Mouse (Mus musculus) CH12.LX (cell line): ENCODE results near the gene Gpr39.

Source experiments
- BHLHE40 ChIP-seq: IDR thresholded peaks from 2 replicates; pipeline ENCODE4 v1.6.1; 2011; ENCODE audit warnings: mild to moderate bottlenecking, low read depth, low read length, improper control_type of control experiment
- CTCF ChIP-seq, 2 experiments: IDR thresholded peaks in 1 of 2; conservative IDR thresholded peaks in 1 of 2; 2 replicates each; pipeline ENCODE4 v1.5.1; 2011 to 2012; ENCODE audit warnings: low read depth in 2 of 2, low read length in 2 of 2, improper control_type of control experiment in 1 of 2, inconsistent platforms in 1 of 2, mild to moderate bottlenecking in 1 of 2, moderate library complexity in 1 of 2
- E2F4 ChIP-seq: IDR thresholded peaks from 2 replicates; pipeline ENCODE4 v1.6.1; 2011; ENCODE audit warnings: low read depth, low read length, improper control_type of control experiment; ENCODE audit not compliant: insufficient replicate concordance
- IRF4 ChIP-seq: IDR thresholded peaks from 2 replicates; pipeline ENCODE4 v1.6.1; 2014; ENCODE audit warnings: low read depth, mild to moderate bottlenecking, inconsistent platforms, low read length, improper control_type of control experiment
- JUND ChIP-seq: conservative IDR thresholded peaks from 2 replicates; pipeline ENCODE4 v1.6.1; 2011; ENCODE audit warnings: low read depth, low read length, improper control_type of control experiment
- MXI1 ChIP-seq: IDR thresholded peaks from 2 replicates; pipeline ENCODE4 v1.6.1; 2011; ENCODE audit warnings: mild to moderate bottlenecking, low read depth, low read length, improper control_type of control experiment
- POLR2A ChIP-seq: IDR thresholded peaks from 2 replicates; pipeline ENCODE4 v1.6.1; 2011; ENCODE audit warnings: low read depth, mild to moderate bottlenecking, improper control_type of control experiment, low read length
- SIN3A ChIP-seq: IDR thresholded peaks from 2 replicates; pipeline ENCODE4 v1.6.1; 2012; ENCODE audit warnings: low read length, improper control_type of control experiment, inconsistent platforms
- SMC3 ChIP-seq: IDR thresholded peaks from 2 replicates; pipeline ENCODE4 v1.6.1; 2011; ENCODE audit warnings: low read depth, low read length, improper control_type of control experiment
- TCF12 ChIP-seq: IDR thresholded peaks from 2 replicates; pipeline ENCODE4 v1.6.1; 2014; ENCODE audit warnings: low read depth, mild to moderate bottlenecking, inconsistent platforms, low read length, improper control_type of control experiment
- USF1 ChIP-seq: IDR thresholded peaks from 2 replicates; pipeline ENCODE4 v1.6.1; 2014; ENCODE audit warnings: low read depth, mild to moderate bottlenecking, inconsistent platforms, low read length, improper control_type of control experiment
- ZC3H11A ChIP-seq: IDR thresholded peaks from 2 replicates; pipeline ENCODE4 v1.6.1; 2012; ENCODE audit warnings: low read depth, mild to moderate bottlenecking, inconsistent platforms, low read length, improper control_type of control experiment
- ZNF384 ChIP-seq: IDR thresholded peaks from 2 replicates; pipeline ENCODE4 v1.6.1; 2012; ENCODE audit warnings: low read depth, low read length, improper control_type of control experiment, inconsistent platforms

DNA sequence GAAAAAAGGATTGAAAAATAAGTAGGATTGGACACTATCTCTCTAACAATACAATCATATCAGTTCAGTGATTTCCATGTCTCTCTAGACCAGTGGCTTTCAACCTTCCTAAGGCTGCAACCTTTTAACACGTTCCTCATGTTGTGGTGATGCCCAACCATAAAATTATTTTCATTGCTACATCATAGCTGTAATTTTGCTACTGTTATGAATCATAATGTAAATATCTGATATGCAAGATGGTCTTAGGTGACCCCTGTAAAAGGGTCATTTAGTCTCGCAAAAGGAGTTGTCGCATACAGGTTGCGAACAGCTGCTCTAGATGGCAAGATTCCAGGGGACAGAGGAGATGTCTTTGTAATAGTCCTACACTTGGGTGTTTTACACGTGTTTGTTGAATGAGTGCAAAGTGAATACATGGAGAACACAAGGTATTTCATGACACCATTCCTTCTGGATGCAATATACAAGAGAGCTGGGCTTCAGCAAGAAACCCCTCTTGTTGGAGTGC lies 11.6 kb upstream of the Gpr39 start:
- TF ChIP-seq MXI1 (no peak), CTCF (conservative IDR thresholded peaks at IDR 0.05 in 1 of 2, IDR thresholded peaks at IDR 0.05 in 1 of 2; ENCODE audit: low read depth in 2 of 2, low read length in 2 of 2) (no peak), E2F4 (no peak), IRF4 (no peak), ZNF384 (no peak), USF1 (no peak), POLR2A (no peak), SIN3A (no peak), JUND (no peak), BHLHE40 (no peak), TCF12 (no peak), SMC3 (no peak), ZC3H11A (no peak)
